Mouse (Mus musculus) heart, adult 2 months (tissue): ENCODE results near the gene Tsga10ip.

Experiments used
- CTCF ChIP-seq: fragments of 200-600 bp; IDR thresholded peaks from 2 replicates; pipeline ENCODE4 v1.8.1; 2022; ENCODE audit warnings: antibody characterized with exemption, mild to moderate bottlenecking, moderate library complexity
- EP300 ChIP-seq: fragments of 200-500 bp; IDR thresholded peaks from 2 replicates; pipeline ENCODE4 v1.6.1; 2011; ENCODE audit warnings: low read depth, low read length, control low read depth; ENCODE audit not compliant: insufficient read depth
- POLR2A ChIP-seq: fragments of 200-500 bp; IDR thresholded peaks from 2 replicates; pipeline ENCODE4 v1.6.1; 2011; ENCODE audit warnings: mild to moderate bottlenecking, low read depth, low read length, control low read depth; ENCODE audit not compliant: insufficient read depth

GRCm38 (mm10) chr19:5424092-5424781 is 21.9 kb upstream of the Tsga10ip start:
- 0 out of 2 replicates have a peak, but pooled peaks have one; percentile 9 for TF ChIP-seq POLR2A
- no peak for TF ChIP-seq CTCF
- no peak for TF ChIP-seq EP300
